Mouse (Mus musculus) midbrain, embryonic 12.5 days (tissue): ENCODE results near the gene Sema4a. TPM values are rescaled to one million over a fixed set of nuclear protein-coding genes. Genes with fewer than 3 reads are reported as not detected.
"Not testable (repeated sequence)": the region's sequence is repeated elsewhere in the genome, so short reads cannot be mapped to it uniquely, and the experiment has no call there.

Experiments
- ATAC-seq: fragments of 200-750 bp; cut with Nextera tagmentation; 2 replicates; pipeline ENCODE4 v1.8.0; 2017; ENCODE audit warnings: low read depth, moderate TSS enrichment, moderate library complexity; ENCODE audit not compliant: low FRiP score
- H3K27ac ChIP-seq: fragments of 300-500 bp; sonication (generic); replicated peaks from 2 replicates; pipeline ENCODE4 v1.5.1; 2016; ENCODE audit warnings: mild to moderate bottlenecking
- H3K27me3 ChIP-seq: fragments of 300-500 bp; sonication (generic); 2 replicates; pipeline ENCODE4 v1.6.1; 2016; ENCODE audit warnings: mild to moderate bottlenecking
- H3K36me3 ChIP-seq: fragments of 300-500 bp; sonication (generic); 2 replicates; pipeline ENCODE4 v1.6.1; 2016
- H3K4me1 ChIP-seq: fragments of 300-500 bp; sonication (generic); 2 replicates; pipeline ENCODE4 v1.6.1; 2016
- H3K4me2 ChIP-seq: fragments of 300-500 bp; sonication (generic); replicated peaks from 2 replicates; pipeline ENCODE4 v1.6.1; 2016; ENCODE audit warnings: mild to moderate bottlenecking, moderate library complexity
- H3K4me3 ChIP-seq: fragments of 300-500 bp; sonication (generic); 2 replicates; pipeline ENCODE4 v1.5.1; 2016; ENCODE audit warnings: mild to moderate bottlenecking
- H3K9ac ChIP-seq: fragments of 300-500 bp; sonication (generic); replicated peaks from 2 replicates; pipeline ENCODE4 v1.6.1; 2016; ENCODE audit warnings: mild to moderate bottlenecking, moderate library complexity
- H3K9me3 ChIP-seq: fragments of 300-500 bp; sonication (generic); 2 replicates; pipeline ENCODE4 v1.6.1; 2016; ENCODE audit warnings: mild to moderate bottlenecking
- WGBS: fragments of 180-500 bp; shearing (Covaris S2); methylation state at CpG from one replicate; pipeline ENCODE4 v1.1.7; 2016; 5-methylcytosine and 5-hydroxymethylcytosine counted together
- polyA plus RNA-seq: library from polyadenylated mRNA; unstranded; fragments of >200 nt; fragmentation: Nextera tagmentation; extraction: Ambion mirVana; gene quantifications from 2 replicates; pipeline ENCODE4 v1.2.1, GENCODE M21; 2016

Sema4a gene
- polyA plus RNA-seq, 1 experiment from 2014 or later: 20.3 TPM

DNA sequence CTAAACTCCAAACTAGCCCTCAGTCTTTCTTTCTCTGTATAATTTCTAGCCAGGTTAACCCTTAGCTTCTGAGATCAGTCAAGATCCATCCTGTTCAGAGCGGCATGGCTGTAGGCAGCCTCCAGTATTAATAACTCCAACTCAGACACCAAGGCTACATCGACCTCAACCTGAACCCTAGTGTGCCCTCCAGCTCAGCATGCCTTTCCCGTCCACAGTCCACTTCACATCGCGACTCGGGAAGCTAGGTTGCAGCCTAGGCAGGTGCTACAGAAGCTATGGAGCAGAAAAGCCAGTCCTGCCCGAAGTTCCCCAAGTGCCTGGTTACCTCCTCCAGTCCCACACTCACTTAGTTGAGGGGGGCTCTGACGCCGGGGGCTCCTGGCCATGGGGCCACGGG is 23.5 kb downstream of the Sema4a start:
- peak overlapping the region; percentile 24; the same call in 1 of the 2 replicates for H3K9ac ChIP-seq
- peak overlapping the region; percentile 12; the same call in 1 of the 2 replicates for H3K27ac ChIP-seq
- no peak for ATAC-seq
- 82% methylated on average over 10 of the region's 10 CpGs for WGBS
- H3K36me3 ChIP-seq: peaks cover 21% of the 10 kb centered on the region; the same call in 1 of the 2 replicates
- H3K9me3 ChIP-seq: no peaks in the 10 kb centered on the region
- 0 out of 2 replicates have a peak overlapping the region, but pooled peaks have one; percentile 29 for H3K4me3 ChIP-seq
- peaks cover 23% of the 10 kb centered on the region for H3K4me1 ChIP-seq
- H3K4me2 ChIP-seq: peak overlapping the region; percentile 53
- peaks cover 22% of the 10 kb centered on the region; the same call in 1 of the 2 replicates for H3K27me3 ChIP-seq

DNA sequence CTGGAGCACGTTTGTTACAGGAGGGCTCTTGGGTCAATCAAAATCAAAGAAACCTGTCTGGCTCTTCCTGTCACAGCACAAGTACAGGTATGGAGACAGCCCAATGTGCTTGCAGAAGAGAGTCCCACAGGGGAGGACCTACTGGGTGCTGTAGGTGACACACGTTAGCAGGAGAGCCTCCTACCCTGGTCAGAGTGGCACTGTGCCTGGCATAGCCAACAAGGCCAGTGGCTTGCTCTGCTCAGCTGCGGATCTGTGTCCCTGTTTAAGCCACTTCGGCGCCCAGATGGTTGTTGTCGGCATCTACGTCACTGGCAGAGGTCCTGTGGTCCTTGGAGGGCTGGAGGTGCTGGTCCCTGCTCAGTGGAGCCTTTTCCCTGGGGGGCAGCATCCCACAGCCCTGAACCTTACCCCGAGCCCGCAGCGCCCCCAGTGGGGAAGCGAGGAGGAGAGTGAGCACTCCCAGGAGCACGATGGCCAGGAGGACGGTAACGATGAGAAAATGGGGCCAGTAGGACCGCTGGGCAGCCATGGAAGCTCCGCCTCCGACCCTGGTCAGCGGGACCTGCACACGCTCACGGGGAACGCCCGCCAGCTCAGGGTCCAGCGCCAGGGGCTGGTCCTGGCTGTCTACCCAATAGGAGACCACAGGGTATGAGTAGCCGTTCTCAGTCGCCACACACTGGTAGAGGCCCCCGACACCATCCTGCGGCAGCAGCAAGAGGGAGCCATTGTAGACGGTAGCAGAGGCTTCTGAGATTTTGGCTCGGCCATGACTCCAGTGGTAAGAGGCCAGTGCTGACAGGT is 24.4 kb downstream of the Sema4a start:
- H3K27ac ChIP-seq: peak overlapping the region; percentile 12; the same call in 1 of the 2 replicates
- peaks cover 21% of the 10 kb centered on the region; the same call in 1 of the 2 replicates for H3K36me3 ChIP-seq
- H3K4me1 ChIP-seq: peaks cover 23% of the 10 kb centered on the region
- ATAC-seq: peak; percentile 90
- peaks cover 21% of the 10 kb centered on the region; the same call in 1 of the 2 replicates for H3K27me3 ChIP-seq
- 9% methylated on average over 29 of the region's 29 CpGs for WGBS
- H3K9ac ChIP-seq: peak overlapping the region; percentile 24; the same call in 1 of the 2 replicates
- no peaks in the 10 kb centered on the region for H3K9me3 ChIP-seq
- H3K4me3 ChIP-seq: peak overlapping the region; percentile 29
- H3K4me2 ChIP-seq: peak overlapping the region; percentile 53

DNA sequence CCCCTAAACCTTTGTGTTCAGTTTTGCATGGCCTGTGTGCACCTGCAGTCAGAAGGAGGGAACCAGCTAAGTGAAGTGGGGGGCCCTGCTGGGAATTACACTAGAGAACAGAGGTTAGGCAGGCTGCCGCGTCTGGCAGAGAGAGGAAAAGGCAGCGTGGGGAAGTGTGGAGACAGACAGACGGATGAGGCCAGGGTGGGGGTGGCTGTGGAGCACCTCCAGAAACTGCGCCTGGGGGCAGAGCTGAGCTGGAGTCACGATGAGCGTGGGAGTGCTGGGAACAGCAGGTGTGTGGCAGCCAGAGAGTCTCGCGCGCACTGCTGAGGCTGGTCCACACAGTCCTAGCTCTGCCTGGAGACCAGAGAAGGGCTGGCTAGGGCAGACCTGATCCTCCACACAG is 25.5 kb downstream of the Sema4a start:
- 76% methylated on average over 10 of the region's 10 CpGs for WGBS
- no peak overlapping the region for H3K9ac ChIP-seq
- no peaks in the 10 kb centered on the region for H3K9me3 ChIP-seq
- peaks cover 13% of the 10 kb centered on the region; the same call in 1 of the 2 replicates for H3K27me3 ChIP-seq
- no peak overlapping the region for H3K4me2 ChIP-seq
- H3K36me3 ChIP-seq: peaks cover 21% of the 10 kb centered on the region; the same call in 1 of the 2 replicates
- no peak for ATAC-seq
- peaks cover 17% of the 10 kb centered on the region for H3K4me1 ChIP-seq
- H3K27ac ChIP-seq: no peak overlapping the region
- no peak overlapping the region for H3K4me3 ChIP-seq

DNA sequence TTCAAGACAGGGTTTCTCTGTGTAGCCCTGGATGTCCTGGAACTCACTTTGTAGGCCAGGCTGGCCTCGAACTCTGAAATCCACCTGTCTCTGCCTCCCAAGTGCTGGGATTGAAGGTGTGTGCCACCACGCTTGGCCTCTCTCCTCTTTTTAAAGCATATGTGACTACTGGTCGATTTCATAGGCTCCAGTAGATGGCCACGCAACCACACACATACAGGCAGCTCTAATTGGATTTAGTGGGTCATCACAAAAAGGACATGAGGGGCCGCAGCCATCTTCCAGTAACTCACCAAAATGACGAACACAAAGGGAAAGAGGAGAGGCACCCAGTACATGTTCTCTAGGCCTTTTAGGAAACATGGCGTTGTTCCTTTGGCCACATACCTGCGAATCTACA is 32.3 kb downstream of the Sema4a start:
- WGBS: 81% methylated on average over 8 of the region's 8 CpGs
- not testable (repeated sequence) for ATAC-seq

DNA sequence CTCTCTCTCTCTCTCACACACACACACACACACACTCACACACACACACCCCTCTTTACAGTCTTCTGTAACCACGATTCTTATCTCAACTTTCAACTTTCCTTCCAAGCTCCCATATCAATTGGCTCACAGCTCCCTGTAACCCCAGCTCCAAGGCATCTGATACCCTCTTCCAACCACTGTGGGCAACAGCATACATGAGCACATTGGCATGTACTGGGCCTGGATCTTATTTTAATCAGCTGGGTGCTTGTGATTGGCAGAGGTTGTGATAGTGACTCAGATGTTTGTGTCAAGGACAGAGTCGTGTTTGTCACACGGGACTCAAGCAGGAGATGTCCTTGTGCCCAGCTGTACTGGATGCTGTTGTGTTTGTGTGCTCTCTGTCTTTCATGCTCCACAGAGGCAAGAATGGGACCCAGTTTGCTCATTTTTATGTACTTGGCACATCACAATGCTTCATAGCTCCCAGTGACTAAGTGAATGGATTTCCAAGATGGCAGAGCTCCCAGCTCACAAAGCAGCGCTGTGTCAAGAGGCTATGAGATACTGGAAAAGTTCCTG is 33.6 kb downstream of the Sema4a start:
- peaks cover 16% of the 10 kb centered on the region for H3K4me1 ChIP-seq
- H3K4me3 ChIP-seq: no peak overlapping the region
- H3K9ac ChIP-seq: no peak overlapping the region
- peaks cover 6% of the 10 kb centered on the region; the same call in 1 of the 2 replicates for H3K27me3 ChIP-seq
- WGBS: 84% methylated on average over 4 of the region's 4 CpGs
- no peaks in the 10 kb centered on the region for H3K36me3 ChIP-seq
- no peaks in the 10 kb centered on the region for H3K9me3 ChIP-seq
- H3K4me2 ChIP-seq: no peak overlapping the region
- ATAC-seq: no peak
- H3K27ac ChIP-seq: no peak overlapping the region

More for the DNA sequence above, 32.3 kb downstream of the Sema4a start:
- H3K9ac ChIP-seq, H3K9me3 ChIP-seq, H3K27ac ChIP-seq, H3K4me2 ChIP-seq, H3K4me1 ChIP-seq, H3K27me3 ChIP-seq, H3K36me3 ChIP-seq, H3K4me3 ChIP-seq: not testable (repeated sequence)

DNA sequence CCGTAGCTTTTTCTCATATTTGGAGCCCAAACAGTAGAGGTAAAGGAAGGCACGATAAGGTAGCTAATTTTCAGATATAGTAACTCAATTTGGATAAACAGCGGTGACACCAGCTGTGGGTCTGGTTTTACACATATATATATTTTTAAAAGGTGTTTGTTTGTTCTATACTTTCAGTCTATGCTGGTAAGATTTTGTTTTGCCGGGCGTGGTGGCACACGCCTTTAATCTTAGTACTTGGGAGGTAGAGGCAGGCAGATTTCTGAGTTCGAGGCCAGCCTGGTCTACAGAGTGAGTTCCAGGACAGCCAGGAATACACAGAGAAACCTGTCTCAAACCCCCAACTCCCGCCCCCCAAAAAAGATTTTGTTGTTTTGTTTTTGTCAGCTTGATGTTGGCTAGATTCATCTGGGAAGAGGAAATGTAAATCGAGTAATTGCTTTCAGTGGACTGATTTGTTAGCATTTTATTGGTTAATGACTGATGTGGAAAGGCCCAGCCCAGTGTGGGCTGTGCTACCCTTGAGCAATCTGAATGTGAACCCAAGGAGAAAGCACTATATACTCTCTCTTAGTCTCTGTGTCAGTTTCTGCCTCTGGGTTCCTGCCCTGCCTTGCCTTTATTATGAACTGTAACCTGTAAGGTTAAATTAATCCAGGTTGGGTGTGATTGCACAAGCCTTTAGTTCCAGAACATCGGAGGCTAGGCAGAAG is 35.1 kb downstream of the Sema4a start:
- no peaks in the 10 kb centered on the region for H3K9me3 ChIP-seq
- WGBS: 89% methylated on average over 10 of the region's 10 CpGs
- H3K4me3 ChIP-seq: no peak overlapping the region
- H3K4me1 ChIP-seq: peaks cover 25% of the 10 kb centered on the region
- H3K9ac ChIP-seq: no peak overlapping the region
- no peak overlapping the region for H3K4me2 ChIP-seq
- peaks cover 8% of the 10 kb centered on the region for H3K36me3 ChIP-seq
- ATAC-seq: no peak
- H3K27ac ChIP-seq: 0 out of 2 replicates have a peak overlapping the region, but pooled peaks have one; percentile 15
- peaks cover 6% of the 10 kb centered on the region; the same call in 1 of the 2 replicates for H3K27me3 ChIP-seq

DNA sequence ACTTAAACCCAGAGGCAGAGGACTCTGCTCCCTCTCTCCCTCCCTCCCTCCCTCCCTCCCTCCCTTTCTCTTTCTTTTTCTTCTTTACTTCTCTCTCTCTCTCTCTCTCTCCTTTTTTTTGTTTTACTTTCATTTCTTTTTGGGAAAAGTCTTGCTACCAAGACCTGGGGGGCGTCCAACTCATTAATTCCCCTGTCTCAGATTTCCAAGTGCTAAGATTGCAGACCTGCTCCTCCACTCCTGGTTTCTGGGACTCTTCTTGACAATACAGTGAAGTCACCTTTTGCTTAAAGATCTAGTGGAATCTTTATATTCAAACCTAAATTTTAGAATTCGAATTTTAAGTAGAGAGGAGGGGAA is 35.7 kb downstream of the Sema4a start:
- H3K9ac ChIP-seq: no peak overlapping the region
- H3K27me3 ChIP-seq: peaks cover 6% of the 10 kb centered on the region; the same call in 1 of the 2 replicates
- H3K27ac ChIP-seq: 0 out of 2 replicates have a peak overlapping the region, but pooled peaks have one; percentile 15
- no peaks in the 10 kb centered on the region for H3K9me3 ChIP-seq
- ATAC-seq: no peak
- peaks cover 25% of the 10 kb centered on the region for H3K4me1 ChIP-seq
- H3K4me2 ChIP-seq: peak overlapping the region; percentile 83
- peaks cover 13% of the 10 kb centered on the region for H3K36me3 ChIP-seq
- WGBS: 12% methylated on average over 2 of the region's 2 CpGs
- H3K4me3 ChIP-seq: peak overlapping the region; percentile 84; the same call in 1 of the 2 replicates

DNA sequence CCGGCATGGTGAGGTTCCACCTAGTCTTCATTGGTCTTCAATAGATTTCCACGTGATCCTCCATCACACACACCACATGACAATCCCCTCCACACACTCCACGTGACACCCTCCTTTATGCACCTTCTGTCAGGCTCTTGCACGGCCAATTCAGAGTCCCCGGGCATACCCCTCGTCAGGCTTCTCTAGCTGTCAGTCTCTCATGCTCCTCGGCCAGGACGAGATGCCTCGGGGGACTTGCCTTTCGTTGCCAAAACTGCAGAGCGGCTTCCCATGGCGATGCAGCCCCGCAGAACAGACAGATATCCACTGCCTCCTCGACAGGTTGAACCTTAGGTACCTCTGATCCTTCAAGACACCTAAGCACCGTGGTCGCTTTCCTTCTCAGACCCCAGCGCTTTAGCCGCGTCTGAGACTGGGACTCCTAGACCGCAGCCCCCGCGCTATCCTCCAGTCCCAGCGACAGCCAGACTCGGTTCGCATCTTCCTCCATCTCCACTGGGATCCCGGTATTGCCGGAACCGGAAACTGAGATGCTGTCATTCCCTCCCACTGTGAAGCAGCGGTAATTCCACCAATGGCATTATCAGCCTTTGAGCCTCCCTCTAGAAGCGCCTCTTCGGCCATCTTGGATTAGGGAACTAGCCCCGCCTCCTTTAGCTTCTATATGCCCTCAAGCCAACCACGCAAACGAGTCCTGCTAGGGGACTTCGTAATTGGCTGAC is 36.2 kb downstream of the Sema4a start, which contains the start of gene Slc25a44:
Gene Slc25a44, minus strand, starts transcription at position 535 of the 725 bp plus-strand sequence.
- WGBS: under 1% methylated on average over 35 of the region's 35 CpGs
- Histone ChIP-seq H3K4me3 (peak within 1 kb of the TSS; percentile 84), H3K27ac (peak within 1 kb of the TSS; percentile 46), H3K36me3 (peaks cover 19% of the 10 kb centered on the region), H3K4me2 (peak within 1 kb of the TSS; percentile 83), H3K27me3 (peaks cover 6% of the 10 kb centered on the region; the same call in 1 of the 2 replicates), H3K9me3 (no peaks in the 10 kb centered on the region), H3K4me1 (peaks cover 25% of the 10 kb centered on the region), H3K9ac (peak within 1 kb of the TSS; percentile 76)
- ATAC-seq: peak; percentile 98

DNA sequence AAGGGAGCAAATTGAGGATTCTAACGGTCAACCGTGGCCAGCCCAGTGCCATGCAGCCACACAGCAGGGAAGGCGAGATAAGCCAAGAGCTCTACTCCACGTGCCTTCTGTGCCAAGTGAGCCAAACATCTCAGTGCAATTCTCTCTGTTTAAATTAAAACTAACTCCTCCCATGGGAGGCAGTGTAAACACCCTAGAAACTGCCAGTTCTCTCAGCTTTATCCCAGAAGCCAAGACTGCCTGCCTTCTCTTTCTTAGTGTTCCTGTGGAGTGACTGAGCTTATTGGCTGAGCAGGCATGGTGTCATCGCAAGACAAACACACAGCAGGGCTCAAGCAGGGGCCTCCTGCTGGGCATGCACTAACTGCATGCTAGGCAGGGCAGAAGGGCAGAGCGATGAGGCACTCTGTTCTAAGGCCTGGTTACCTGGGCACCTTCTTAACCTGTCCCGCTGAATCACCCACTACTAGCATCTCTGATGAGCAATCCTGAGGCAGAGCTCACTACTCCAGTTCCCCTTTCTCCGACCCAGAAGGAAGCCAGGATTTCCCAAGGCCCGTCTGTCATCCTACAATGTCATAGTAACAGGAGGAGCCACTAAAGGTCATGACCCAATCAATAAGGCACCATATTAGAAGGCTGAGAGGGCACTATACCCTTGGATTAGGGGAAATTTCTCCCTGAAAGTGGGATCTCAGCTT is 38.8 kb downstream of the Sema4a start:
- 30% methylated on average over 9 of the region's 9 CpGs for WGBS
- Histone ChIP-seq H3K4me3 (no peak overlapping the region), H3K4me2 (0 out of 2 replicates have a peak overlapping the region, but pooled peaks have one; percentile 2)

DNA sequence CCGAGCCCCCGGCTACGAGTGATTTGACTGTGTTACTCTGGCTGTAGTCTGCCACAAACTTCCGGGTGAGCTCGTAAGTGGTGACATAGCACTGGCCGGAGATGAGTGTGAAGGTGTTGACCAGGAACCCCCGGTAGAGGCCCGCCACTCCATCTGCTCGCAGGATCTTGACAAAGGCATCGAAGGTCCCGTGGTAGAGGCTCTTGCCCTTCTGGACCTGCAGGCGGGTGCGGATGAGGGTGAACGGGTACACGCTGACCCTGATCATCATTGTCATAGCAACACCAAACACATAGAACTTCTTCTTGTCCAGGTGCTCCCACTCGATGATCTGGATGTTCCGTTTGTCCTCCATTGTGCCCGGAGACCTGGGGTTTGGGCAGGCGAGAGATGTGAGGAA is 40.2 kb downstream of the Sema4a start:
- Histone ChIP-seq H3K4me3 (no peak overlapping the region), H3K36me3 (peaks cover 55% of the 10 kb centered on the region), H3K4me2 (no peak overlapping the region), H3K27me3 (no peaks in the 10 kb centered on the region), H3K9ac (no peak overlapping the region), H3K4me1 (peaks cover 25% of the 10 kb centered on the region), H3K27ac (no peak overlapping the region), H3K9me3 (no peaks in the 10 kb centered on the region)
- ATAC-seq: no peak
- 97% methylated on average over 19 of the region's 19 CpGs for WGBS

More for the DNA sequence above, 38.8 kb downstream of the Sema4a start:
- ATAC-seq: no peak
- Histone ChIP-seq H3K36me3 (peaks cover 43% of the 10 kb centered on the region), H3K9ac (peak overlapping the region; percentile 44; the same call in 1 of the 2 replicates), H3K27me3 (no peaks in the 10 kb centered on the region), H3K9me3 (no peaks in the 10 kb centered on the region), H3K4me1 (peaks cover 25% of the 10 kb centered on the region), H3K27ac (no peak overlapping the region)
